Mouse (Mus musculus) gastrocnemius, postnatal 14 days (tissue): Measurements from ENCODE around the gene Pde9a. TPM values are rescaled to one million over a fixed set of nuclear protein-coding genes. Genes with fewer than 3 reads are reported as not detected.

ENCODE experiments used
- DNase-seq: peaks from one replicate; pipeline ENCODE4 v3.0.0; 2021; ENCODE audit warnings: mixed read lengths
- intact Hi-C: fragments of 180-260 bp; cut with DNase I; formaldehyde crosslinking; loops from one replicate; pipeline ENCODE4 v1.15.1; 2025; ENCODE audit warnings: low total_unique reads
- total RNA-seq, 2 experiments: library from RNA; stranded (reverse); gene quantifications; 2 replicates each; pipeline ENCODE4 v1.2.3; 2021

Gene Pde9a
- total RNA-seq, 2 experiments from 2014 or later, result 4.5 to 6.5 TPM

- no peak for DNase-seq
- intact Hi-C loops, result no loop called here
Observed at GRCm38 (mm10) chr17:31424358-31424757, 38.3 kb downstream of the Pde9a start.

- DNase-seq, result no peak
- intact Hi-C loops, result loop anchor here (5.0 kb wide), 1 partner anchor 37 kb away; the partner anchor contains the start of gene Pde9a
Observed at GRCm38 (mm10) chr17:31424798-31425197, 38.8 kb downstream of the Pde9a start.

- DNase-seq, result no peak
- intact Hi-C loops, result loop anchor here (5.0 kb wide), 1 partner anchor 39 kb away; the partner anchor contains the start of gene Pde9a
Observed at GRCm38 (mm10) chr17:31425827-31426698, 40.1 kb downstream of the Pde9a start.

GRCm38 (mm10) chr17:31429402-31429801 lies 43.4 kb downstream of the Pde9a start:
- DNase-seq, result no peak
- intact Hi-C loops, result loop anchor here (5.0 kb wide), 1 partner anchor 42 kb away; the partner anchor contains the start of gene Pde9a

GRCm38 (mm10) chr17:31432878-31433281 lies 46.9 kb downstream of the Pde9a start:
- intact Hi-C loops, result no loop called here
- DNase-seq, result no peak

- intact Hi-C loops, result no loop called here
- DNase-seq, result no peak
Observed at GRCm38 (mm10) chr17:31433401-31433928, 47.5 kb downstream of the Pde9a start.

- intact Hi-C loops, result no loop called here
- no peak for DNase-seq
Observed at GRCm38 (mm10) chr17:31433978-31434797, 48.2 kb downstream of the Pde9a start.

- intact Hi-C loops, result no loop called here
- DNase-seq, result no peak
Observed at GRCm38 (mm10) chr17:31434825-31435325, 48.9 kb downstream of the Pde9a start.

- intact Hi-C loops, result no loop called here
- DNase-seq, result no peak
Observed at GRCm38 (mm10) chr17:31435934-31436813, 50.2 kb downstream of the Pde9a start.

- no peak for DNase-seq
- intact Hi-C loops, result no loop called here
Observed at GRCm38 (mm10) chr17:31436814-31437406, 50.9 kb downstream of the Pde9a start.

- intact Hi-C loops, result no loop called here
- no peak for DNase-seq
Observed at GRCm38 (mm10) chr17:31437482-31437881, 51.5 kb downstream of the Pde9a start.

GRCm38 (mm10) chr17:31439978-31440377 lies 54.0 kb downstream of the Pde9a start:
- intact Hi-C loops, result no loop called here
- DNase-seq, result no peak

GRCm38 (mm10) chr17:31442513-31442912 lies 56.5 kb downstream of the Pde9a start:
- DNase-seq, result no peak
- intact Hi-C loops, result no loop called here

- intact Hi-C loops, result no loop called here
- DNase-seq, result no peak
Observed at GRCm38 (mm10) chr17:31444251-31444650, 58.2 kb downstream of the Pde9a start.

- intact Hi-C loops, result no loop called here
- DNase-seq, result no peak
Observed at GRCm38 (mm10) chr17:31445061-31445731, 59.2 kb downstream of the Pde9a start.

- intact Hi-C loops, result no loop called here
Observed at GRCm38 (mm10) chr17:31447766-31448165, 61.8 kb downstream of the Pde9a start.

GRCm38 (mm10) chr17:31448519-31448918 lies 62.5 kb downstream of the Pde9a start:
- DNase-seq, result no peak
- intact Hi-C loops, result no loop called here

More at GRCm38 (mm10) chr17:31447766-31448165, 61.8 kb downstream of the Pde9a start:
- DNase-seq, result no peak

- no peak for DNase-seq
- intact Hi-C loops, result no loop called here
Observed at GRCm38 (mm10) chr17:31450206-31450605, 64.2 kb downstream of the Pde9a start.
